Mouse (Mus musculus) frontal cortex, postnatal 14 days (tissue): ENCODE data around the gene Arhgap23.

Experiments
- DNase-seq, 2 experiments: peaks; one replicate each; pipeline ENCODE4 v3.0.0; 2022; ENCODE audit warnings: low spot score in 2 of 2

The Arhgap23 gene

DNA sequence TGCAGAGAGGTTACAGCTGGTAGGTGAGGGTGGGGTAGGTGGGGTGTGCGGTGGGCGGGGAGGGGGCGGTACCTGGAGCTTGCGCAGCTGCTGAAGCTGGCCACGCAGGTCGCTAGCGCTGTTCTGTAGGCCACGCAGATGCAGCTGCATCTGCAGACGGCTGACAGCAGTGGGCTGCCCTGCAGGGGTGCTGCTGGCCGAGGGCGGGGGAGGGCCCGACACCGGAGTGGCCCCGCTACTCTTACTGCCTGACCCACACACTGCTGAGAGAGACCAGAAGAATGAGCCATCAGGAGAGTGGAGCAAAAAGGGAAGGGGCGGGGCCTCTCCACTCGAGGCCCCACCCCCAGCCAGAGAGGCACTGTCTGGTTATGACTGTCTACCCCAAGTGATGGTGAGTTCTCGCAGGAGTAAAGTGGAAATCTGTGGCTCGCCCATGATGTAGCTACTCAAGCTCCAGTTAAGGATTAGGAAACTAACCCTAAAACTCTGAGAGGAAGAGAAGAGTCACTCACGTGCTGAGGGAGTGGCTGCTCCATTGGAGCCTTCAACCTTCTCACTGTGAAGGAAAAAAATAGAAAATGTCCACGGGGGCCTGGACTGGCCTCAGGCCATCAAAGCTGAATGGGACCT lies 117.7 kb downstream of the Arhgap23 start:
- no peak for DNase-seq

DNA sequence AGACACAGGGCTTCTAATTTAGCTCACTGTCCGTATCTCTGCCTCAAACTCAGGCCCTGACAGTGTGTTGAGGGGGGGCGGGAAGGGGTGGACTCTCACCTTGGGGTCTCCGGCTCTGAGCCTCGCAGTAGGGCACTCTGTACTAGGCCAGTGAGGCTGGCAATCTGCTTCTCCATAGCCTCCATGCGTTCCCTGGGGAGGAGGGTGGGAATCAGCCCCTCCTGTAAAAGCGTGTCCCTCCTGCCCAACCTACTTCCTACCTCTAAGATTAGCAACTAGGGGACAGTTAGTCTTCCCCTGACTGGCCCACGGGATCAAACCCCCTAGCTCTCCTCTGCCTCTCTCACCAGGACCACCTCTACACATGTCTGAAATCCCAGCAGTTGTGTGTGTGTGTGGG lies 118.3 kb downstream of the Arhgap23 start:
- DNase-seq, result no peak

DNA sequence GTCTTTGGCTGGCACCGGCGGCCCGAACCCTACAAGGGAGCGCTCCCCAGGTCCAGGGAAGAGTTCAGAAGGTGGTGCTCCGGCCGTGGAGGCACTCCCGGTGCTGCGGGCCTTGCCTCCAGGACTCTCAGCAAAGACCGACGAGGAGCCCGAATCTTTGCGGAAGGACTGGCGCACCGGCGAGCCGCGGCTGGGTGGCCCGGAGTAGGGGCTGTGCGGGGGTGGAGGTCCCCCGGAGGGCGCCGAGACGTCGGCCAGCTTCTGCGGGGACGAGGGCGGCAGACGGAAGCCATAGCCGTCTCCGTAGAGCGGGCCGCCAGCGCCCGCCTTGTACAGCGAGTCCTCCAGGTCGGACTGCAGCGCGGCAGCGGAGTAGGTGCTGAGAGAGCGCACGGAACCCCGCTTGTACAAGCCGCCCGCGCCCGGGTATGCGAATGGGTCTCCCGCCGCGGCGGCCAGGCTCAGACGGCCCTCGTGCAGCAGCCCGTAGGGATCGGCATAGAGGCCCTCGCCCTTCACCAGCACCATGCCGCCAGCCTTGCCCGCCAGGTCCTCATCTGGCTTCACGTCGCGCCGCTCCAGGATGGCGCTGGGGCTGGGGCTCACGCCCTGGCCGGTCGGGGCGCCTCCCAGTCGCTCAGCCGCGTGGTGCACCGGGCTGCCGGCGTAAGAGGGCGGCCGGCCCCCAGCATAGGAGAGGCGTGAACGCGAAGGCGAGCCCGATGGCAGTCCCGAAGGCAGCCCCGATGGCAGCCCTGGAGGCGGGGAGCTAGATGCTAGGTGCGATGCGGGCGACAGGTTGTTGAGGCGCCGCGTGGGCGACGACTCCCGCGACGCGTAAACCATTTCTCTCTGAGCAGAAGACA lies 119.3 kb downstream of the Arhgap23 start:
- no peak for DNase-seq

DNA sequence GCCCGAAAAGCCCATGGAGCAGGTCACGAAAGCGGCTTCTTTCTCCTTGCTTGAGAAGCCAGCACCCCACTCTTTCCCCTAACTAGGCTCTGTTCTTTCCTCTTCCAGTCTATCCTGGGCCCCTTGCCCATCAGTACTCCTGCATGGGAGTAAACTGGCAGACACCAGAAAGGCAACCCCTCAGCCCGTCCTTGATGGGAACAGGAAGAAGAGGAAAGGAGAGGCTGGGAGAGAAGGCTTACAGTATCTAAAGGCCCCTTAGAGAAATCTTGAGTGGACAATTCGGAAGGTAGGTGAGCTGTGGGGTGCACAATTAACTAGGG lies 119.9 kb downstream of the Arhgap23 start:
- DNase-seq, result no peak

DNA sequence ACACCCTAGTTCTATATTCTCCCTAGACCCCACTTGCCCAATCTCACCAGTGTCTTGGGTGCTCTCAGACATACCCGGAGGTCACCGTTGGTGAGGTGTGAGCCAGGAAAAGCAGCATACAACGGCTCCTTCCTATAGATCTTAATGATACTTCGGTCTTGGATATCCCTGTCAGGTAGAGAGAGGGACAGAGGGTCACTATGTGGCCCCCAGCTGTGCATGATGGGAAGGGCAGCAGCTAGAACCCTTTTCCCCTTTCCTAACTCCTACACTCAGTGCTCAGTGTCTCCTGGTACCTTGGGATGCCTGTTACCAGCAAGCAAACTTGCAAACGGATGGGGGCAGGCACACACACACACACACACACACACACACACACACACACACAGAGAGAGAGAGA lies 120.3 kb downstream of the Arhgap23 start:
- DNase-seq, result no peak

DNA sequence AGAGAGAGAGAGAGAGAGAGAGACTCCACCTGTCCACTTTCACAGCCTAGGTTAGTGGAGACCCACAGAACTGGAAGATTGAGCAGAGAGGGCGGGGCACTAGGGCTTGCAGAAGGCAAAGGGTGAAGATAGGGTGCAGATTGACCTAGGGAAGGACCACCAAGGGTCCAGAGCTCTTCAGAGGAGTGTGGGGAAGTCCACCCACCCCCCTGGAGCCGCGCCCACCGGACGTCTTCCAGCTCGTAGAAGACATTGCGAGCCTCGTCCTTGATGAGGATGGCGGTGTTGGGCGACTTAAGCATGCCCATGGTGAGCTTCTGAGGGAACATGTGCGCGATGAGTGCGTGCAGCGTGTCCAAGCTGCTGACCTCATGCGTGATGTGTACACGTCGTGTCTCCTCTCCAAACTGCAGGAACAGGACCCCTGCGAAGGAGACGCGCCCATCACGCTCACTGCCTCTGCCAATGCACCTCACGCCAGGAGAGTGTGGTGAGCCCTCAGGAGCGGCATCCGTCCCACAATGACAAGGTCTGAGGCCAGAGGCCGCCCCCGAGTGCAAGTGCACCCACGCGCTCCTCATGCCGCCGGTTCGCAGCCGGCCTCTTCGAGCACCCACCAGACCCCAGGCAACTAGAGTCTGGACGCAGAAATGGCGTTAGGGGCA lies 120.9 kb downstream of the Arhgap23 start:
- no peak for DNase-seq

DNA sequence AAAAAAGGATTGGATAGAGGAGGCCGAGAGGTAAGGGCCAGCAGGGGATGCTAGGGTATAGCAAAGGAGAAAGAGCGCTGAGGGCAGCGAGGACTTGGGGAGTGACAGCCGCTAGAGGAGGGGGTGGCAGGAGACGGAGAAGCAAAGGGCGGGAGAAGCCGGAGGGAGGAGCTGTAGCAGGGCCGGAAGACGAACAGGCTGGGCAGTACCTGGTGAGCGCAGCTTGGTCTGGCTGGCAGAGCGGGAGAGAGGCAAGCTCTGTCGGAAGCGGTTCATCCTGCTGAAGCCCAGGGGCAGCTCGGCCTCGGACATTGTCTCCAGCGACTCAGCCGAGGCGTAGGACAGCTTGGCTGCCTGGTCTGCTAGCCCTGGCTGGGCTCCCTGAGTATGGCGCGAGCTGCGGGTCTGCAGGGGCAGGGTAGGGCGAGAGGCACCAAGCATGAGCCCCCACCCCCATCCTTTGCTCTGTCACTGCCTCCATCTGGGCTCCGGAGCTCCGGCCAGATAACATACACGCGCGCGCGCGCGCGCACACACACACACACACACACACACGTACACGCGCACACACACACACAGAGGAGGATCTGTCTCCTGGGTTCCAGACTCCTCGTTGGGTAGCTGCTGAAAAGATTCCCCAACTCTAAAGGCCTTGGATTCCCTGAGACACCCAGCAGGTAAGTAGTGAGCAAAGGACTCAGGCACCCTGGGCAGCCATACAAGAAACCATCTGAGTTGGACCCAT lies 121.7 kb downstream of the Arhgap23 start:
- no peak for DNase-seq

DNA sequence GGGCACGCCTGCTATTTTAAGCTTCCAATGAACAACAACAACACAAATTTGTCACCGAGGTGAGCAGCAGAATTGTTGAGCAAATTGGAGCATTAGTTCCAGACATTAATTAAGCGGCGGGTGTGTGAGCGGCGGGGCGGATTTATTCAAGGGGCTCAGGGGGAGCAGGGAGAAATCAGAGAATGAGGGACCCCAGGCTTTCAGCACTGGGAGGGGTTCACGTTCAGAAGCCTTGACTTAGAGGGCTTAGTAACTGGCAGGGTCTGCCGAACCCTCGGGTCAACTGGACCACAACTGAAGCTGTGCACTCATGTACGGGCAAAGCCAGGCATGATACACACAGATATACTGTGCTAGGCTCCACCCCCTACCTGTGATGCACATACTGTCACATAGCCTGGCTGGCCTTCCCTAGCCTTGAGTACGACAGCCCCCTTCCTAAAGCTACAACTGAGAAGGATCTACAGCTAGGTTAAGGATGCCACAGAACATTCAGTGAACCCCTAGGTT lies 122.3 kb downstream of the Arhgap23 start:
- no peak for DNase-seq

DNA sequence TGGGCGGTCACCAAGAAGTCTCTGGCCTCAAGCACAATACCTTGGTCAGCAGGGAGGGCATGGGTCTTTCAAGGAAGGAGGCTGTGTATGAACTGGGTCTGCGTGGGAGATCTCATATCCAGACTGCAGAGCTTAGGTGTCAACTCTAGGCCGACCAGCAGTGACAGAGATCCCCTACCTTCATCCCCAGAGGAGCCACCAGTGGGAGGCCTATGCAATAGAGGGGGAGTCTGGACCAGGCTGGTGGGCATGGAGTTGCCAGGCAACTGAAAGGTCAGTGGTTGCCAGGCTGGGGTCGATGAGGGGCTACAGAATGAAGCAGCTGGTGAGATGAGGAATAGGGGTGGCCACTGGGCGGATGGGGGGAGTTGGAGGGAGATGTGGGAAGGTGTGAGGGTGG lies 124.3 kb downstream of the Arhgap23 start:
- no peak for DNase-seq

DNA sequence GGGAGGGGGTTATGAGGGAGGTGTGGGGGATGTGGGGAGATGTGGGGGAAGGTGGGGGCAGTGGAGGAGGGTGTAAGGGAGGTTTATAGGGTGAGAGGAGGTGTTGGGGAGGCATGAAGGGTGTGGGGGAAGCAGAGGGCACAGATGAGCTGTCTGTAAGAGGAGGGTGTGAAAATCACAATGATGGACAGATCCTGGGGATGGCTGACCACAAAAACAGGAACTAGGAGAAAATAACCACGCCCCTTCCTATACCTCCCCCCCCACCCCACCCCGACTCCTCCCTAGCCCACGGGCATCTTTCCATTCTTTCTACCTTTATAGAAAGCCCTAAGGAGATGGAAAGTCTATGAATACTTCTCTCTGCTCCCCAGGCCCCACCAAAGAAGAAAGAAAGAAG lies 124.8 kb downstream of the Arhgap23 start:
- no peak for DNase-seq

DNA sequence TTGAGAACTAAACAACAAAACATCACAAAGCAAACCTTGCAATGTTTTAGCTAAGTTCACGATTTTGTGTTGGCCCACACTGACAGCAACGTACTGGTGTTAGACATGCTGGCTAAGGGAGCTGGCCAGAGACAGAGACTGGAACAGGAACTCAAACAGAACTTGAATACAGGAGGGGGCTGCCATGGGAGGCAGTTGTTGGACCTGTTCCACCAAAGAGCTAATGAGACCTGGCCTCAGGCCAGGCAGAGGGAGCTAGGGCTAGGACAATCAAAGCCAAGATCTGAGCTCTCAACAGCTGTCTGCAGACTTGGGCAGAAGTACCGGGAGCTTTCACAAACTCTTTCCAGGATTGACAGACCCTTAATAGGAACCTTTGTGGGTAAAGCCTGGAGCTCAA lies 125.3 kb downstream of the Arhgap23 start:
- no peak for DNase-seq

DNA sequence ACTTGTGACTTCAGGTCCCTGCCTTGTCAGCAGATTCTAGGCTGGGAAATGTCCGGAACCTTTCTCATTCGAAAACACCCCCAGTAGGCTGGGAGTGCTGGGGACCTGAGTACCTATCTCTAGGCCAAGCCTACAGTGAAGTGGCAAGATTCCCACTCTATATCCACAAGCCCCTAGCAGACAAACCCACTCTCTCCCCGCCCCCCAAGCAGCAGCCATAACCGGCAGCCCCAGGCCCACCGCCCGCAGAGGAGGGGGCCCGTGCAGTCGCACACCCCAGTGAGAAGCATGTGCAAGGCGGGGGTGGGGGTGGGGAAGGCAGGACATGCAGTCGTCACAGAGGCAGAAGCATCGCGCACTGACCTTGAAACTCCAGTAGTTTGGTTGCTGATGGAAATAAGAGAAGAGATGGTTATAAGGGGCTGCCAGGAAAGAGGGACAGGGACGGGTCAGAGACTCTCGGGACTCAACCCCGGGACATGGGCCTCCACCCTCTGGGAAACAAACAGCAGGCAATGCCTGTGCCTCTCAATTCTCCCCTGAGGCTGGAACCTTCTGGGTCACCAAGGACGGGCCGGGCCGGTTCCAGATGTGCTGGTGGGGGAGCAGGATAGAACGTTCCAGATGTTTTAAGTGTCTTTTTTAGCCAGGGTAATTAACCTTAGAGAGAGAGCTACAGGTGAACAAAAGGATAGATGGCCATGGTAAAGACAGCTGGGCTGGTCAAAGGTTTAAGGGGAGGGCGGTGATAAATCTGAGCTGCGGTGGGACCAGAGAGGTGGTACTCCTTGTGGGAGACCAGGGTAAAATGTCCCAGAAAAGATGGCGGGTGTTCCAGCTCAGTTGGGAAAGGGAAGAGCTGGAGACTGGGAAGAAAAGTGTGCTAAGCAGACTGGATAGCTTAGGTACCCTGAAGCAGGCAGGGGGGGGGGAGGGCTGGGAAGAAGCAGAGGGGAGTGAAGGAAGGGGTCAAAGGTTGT lies 127.1 kb downstream of the Arhgap23 start:
- no peak for DNase-seq

DNA sequence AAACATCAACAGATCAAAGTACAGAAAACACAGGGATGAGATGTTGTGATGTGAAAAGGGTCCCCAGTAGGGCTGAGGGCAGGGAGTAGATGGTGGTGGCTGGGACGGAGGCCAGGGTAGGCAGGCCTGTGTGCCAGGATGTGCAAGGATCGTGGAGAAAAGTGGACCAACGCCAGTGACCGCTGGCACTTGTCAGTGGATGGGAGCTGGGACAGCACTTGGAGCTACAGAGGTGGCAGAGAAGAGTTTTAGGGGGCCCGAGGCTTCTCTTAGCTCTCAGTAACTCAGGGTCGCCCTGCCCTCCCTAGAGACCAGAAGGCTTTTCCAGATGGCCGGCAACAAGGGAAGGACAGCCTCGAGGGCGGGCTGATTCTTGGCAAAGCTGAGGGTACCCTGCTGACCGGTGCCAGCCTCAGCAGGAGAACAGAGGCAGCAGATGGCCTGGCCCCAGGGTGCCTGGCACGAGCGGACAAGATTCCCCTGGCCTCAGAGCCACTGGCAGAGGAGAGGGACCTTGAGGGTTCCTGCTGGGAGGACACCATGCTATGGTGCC lies 127.9 kb downstream of the Arhgap23 start:
- DNase-seq, result no peak

DNA sequence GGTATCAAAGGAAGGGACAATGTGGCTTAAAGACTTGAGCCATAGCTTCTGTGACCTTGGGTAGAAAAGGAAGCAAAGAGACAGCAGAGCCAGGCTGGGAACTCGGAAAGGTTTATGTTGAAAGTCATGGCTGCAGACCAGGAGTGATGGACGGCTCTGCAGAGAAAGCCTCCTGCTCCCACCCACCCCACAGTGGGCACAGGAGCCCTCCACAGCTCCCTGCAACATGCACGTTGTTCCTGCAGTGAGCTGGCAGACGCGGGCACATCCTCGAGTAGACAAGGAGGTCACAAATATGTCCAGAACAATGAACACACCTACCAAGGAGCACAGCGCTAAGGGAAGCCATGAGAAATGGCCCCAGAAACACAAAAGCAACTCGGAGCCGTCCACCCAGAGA lies 128.6 kb downstream of the Arhgap23 start:
- DNase-seq, result no peak

DNA sequence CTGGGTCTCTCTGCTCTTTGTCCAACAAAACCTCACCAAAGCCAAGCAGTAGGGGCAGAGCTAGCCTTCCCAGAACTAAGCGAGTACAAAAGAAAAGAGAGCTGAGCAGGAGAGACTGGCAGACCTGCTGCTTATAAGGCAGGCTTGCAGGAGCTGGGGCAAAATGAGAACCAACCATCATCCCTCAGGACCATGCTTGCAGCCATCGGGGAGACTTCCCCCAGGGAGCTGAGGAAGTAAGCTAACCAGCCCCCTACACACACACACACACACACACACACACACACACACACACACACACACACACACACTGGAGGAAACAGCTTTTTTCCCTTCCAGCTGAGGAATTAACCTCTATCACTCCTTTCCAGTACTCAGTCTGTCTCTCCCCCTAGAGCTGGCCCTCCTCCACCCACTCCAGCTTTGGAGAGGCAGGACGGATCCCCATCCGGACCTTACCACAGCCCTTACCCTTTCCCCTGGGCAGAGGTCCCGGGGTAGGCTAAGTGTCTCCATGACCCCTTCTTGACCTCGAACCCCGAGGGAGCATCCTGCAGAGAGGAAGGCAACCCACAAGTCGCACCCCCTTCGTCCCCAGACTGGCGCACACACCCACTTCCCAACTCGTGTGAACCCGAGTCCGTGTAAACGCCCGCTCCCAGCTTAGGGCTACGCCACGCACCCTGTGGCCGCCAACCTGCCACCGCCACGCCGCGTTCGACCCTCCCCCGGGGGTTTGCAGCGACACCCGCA lies 130.7 kb downstream of the Arhgap23 start:
- no peak for DNase-seq

DNA sequence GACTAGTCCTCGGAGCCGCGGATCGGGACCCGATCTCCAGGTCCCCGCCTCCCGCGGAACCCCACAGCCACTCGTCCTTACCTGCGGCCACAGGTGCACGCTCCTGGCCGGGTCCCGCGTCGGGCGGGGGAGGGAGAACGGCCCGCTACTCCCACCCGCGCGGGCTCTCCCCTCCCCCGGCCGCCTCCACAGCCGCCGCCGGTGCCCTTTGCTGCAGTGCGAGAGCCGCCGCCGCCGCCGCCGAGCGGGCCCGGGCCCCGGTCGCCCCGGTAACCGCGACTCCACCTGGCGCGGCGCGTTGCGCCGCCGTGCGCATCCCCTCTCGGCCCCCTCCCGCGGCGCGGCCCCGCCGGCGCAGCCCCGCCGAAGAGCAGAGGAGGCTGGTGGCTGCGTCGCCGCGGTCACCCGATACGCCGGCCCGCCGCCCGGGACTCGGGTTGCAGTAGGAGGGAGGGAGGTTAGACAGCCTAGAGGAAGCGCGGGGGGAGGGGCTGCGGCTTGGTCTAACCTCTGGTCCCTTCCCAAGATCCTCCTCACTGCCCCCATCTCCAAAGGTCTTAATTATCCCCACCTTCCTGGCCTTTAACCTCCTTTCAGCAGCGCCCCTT lies 131.6 kb downstream of the Arhgap23 start:
- DNase-seq, result no peak

DNA sequence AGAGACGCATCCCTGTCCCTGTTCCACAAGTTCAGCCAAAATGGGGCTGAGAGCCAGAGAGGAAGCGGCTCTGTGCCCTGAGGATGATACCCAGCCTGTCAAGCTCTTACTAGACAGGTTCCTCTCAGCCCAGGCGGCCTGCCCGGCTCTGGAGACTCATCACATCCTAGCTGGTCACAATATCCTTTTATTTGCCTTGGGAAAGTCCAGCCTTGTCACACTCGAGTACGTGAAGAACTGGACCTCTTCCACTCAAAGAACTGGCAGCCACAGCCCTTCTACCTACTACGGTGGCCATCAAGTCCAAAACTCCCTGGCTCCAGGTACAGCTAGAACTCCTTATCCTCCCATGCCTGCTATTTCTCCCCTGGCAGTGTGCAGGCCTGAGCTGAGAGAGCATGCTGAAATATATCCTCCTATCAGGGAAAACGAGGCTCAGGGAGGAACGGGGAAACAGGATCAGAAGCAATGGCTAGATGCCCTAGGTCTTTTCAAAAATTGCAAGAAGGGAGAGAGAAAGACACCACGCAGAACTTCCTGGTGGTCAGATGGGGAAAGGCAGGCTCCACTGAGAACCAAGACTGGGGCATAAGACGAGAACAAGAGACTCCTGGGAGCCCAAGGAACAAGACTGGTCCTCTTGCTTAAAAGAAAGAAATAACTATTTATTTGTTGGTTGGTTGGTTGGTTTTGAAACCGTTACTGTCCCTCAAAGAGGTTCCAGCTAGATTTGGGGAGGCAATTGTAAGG lies 132.8 kb downstream of the Arhgap23 start:
- no peak for DNase-seq

DNA sequence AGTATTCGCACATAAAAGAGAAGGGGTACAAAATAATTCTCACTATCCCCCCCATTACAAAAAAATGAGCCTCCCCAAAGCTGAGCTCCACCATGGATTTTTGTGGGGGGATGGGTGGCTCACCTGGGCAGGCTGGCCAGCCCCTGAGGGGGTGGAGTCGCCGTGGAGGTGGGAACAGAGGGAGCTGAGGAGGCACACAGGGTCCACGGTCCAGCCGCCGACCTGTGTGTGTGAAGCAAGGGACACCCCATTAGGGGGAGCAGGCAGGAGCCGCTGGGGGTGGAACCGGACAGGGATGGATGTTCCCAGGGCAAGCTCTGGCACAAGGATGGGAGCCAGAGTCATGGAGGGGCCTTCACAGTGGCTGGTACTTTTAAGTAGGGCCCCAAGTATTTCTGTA lies 133.4 kb downstream of the Arhgap23 start:
- no peak for DNase-seq
